Mouse (Mus musculus) heart, adult 10 weeks (tissue): ENCODE measurements around the gene Smarcb1. TPM values are rescaled to one million over a fixed set of nuclear protein-coding genes. Genes with fewer than 3 reads are reported as not detected.

Source experiments
- polyA plus RNA-seq: library from polyadenylated mRNA; stranded (reverse); fragments of 350-450 nt; fragmentation: Illumina TruSeq; extraction: RNeasy Lipid Tissue Mini Kit (QIAGEN cat#74804); gene quantifications from one replicate; pipeline ENCODE4 v1.2.3, GENCODE M21; 2014; ENCODE audit warnings: low read depth, low replicate concordance

Smarcb1 gene
- polyA plus RNA-seq, result 25.2 TPM

GRCm38 (mm10) chr10:75921026-75921725, at the start of gene Smarcb1:
Gene Smarcb1, minus strand, starts transcription at chr10:75921617.

GRCm38 (mm10) chr10:75954381-75954811, 33.0 kb upstream of the Smarcb1 start, which contains the start of gene Gm5134:
Gene Gm5134, plus strand, starts transcription at chr10:75954514.

GRCm38 (mm10) chr10:75942736-75943477, 21.5 kb upstream of the Smarcb1 start, which contains the start of gene Vpreb3:
Gene Vpreb3, plus strand, starts transcription at chr10:75943057.

GRCm38 (mm10) chr10:75940520-75940919, 19.1 kb upstream of the Smarcb1 start, which contains the start of gene Gm867:
Gene Gm867, minus strand, starts transcription at chr10:75940672.

GRCm38 (mm10) chr10:75935680-75936541, 14.5 kb upstream of the Smarcb1 start, which contains the start of gene Mmp11:
Gene Mmp11, minus strand, starts transcription at chr10:75936496.

GRCm38 (mm10) chr10:75932891-75933290, 11.5 kb upstream of the Smarcb1 start, which contains the start of gene Chchd10:
Gene Chchd10, plus strand, starts transcription at chr10:75933130.

GRCm38 (mm10) chr10:75893089-75893750, 28.2 kb downstream of the Smarcb1 start, which contains the start of gene Derl3:
Gene Derl3, plus strand, starts transcription at chr10:75893413.

GRCm38 (mm10) chr10:75859786-75860470, 61.5 kb downstream of the Smarcb1 start, which contains the start of gene Mif:
Gene Mif, minus strand, starts transcription at chr10:75860240.

Other genes starting within 250 kb of the Smarcb1 start
- gene Cabin1, start 157.3 kb downstream of the Smarcb1 start, polyA plus RNA-seq, result 16.5 TPM
- gene Ddt, start 148.2 kb downstream of the Smarcb1 start, polyA plus RNA-seq, result 148 TPM
- not detected for gene Gm20441, start 140.7 kb downstream of the Smarcb1 start, polyA plus RNA-seq
- 4.7 TPM for gene Gstt3, start 140.2 kb downstream of the Smarcb1 start, polyA plus RNA-seq
- gene Gstt1, start 123.0 kb downstream of the Smarcb1 start, polyA plus RNA-seq, result 37.9 TPM
- gene Gstt4, start 99.1 kb downstream of the Smarcb1 start, polyA plus RNA-seq, result not detected
- 20.2 TPM for gene Gstt2, start 84.2 kb downstream of the Smarcb1 start, polyA plus RNA-seq
- 174 TPM for gene Mif, start 61.4 kb downstream of the Smarcb1 start, polyA plus RNA-seq
- 0.73 TPM for gene Derl3, start 28.2 kb downstream of the Smarcb1 start, polyA plus RNA-seq
- 1,332 TPM for gene Chchd10, start 11.5 kb upstream of the Smarcb1 start, polyA plus RNA-seq
- 9.6 TPM for gene Mmp11, start 14.9 kb upstream of the Smarcb1 start, polyA plus RNA-seq
- gene Gm867, start 19.1 kb upstream of the Smarcb1 start, polyA plus RNA-seq, result not detected
- not detected for gene Vpreb3, start 21.4 kb upstream of the Smarcb1 start, polyA plus RNA-seq
- gene Gm5134, start 32.9 kb upstream of the Smarcb1 start, polyA plus RNA-seq, result not detected
- gene Zfp280b, start 111.0 kb upstream of the Smarcb1 start, polyA plus RNA-seq, result 4.6 TPM
- not detected for gene Slc5a4b, start 189.3 kb upstream of the Smarcb1 start, polyA plus RNA-seq
- not detected for gene Slc5a4a, start 225.8 kb upstream of the Smarcb1 start, polyA plus RNA-seq